Mouse (Mus musculus): ENCODE measurements around the gene Smpd3.
A peak's percentile ranks its signal among the peaks of the same experiment; 100 is the strongest.

The Smpd3 gene

DNA sequence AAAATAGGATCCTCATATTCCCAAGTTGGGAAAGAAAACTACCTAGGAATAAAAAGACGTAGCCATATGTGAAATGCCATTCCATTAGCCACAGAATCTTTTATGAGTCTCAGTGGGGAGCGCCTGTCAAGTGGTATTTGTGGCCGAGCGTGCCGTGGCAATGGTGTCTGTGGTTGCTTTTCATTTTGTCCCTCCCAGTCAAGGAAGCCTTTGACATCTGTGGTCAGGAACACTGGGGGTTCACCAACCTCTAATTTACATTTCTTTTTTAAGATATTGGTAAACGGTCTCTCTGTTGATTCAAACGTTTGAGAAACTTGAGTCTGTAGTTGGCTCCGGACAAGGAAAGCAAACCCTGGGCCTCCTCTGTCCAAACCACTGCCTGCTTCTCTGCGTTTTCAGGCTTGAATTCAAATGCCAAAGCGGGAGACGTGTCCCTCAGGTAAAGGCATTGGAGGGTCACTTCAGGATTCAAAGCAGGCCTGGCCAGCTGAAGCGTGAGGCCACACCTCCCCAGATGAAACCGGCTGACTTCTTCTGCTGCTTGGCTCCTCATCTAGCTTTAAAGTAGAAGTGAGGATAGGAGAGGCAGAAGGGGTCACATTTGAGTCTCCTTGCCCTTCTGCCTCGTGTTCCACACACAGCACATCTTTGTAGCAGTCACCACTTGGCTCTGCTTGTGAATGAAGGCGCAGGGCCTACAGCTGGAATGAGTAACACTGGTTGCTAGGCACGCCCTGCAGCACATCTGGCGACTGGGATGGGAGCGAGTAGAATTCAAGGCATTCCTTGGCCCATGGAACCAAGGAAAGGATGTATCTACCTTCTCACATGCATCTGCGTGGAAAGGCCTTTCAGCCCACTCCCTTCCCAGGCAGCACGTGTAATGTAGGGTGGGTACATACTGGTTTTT, 45.0 kb downstream of the Smpd3 start:
- DNase-seq (ENCODE audit: extremely low spot score): no peak

DNA sequence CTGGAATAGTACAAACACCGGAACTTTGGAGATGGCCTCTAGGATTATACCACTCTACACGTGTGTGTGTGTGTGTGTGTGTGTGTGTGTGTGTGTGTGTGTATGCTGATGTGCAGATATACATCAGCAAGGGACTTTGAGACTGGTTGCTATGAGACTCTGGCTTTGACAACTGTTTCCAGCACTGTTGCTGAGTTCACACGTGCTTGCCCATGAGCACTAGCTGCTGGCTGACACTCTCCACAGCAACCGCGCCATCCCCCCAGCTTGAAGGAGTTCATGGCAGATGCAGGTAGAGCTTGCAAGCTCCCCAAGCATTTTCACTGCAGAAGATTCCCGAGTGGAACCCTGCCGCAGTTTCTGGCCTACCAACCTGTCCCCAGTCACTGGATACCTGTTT, 48.3 kb downstream of the Smpd3 start:
- no peak for DNase-seq (ENCODE audit: extremely low spot score)

DNA sequence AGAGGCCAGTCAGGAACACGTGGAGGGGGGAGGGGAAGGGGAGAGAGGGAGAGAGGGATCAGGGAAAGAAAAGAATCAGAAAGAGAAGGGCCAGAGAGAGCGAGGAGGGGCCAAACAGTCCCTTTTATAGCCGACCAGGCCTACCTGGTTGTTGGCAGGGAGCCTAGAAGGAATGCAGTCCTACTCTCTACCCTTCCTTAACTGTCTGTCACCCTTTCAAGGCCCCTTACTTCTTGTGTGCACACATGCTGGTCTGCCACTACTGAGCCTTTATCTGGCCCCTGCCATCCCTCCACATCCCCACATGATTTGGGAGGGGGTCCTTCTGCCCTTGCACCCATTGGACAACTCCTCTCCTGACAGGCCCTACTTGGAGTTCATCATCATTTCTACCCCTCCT, 49.1 kb downstream of the Smpd3 start:
- DNase-seq (ENCODE audit: extremely low spot score): no peak

DNA sequence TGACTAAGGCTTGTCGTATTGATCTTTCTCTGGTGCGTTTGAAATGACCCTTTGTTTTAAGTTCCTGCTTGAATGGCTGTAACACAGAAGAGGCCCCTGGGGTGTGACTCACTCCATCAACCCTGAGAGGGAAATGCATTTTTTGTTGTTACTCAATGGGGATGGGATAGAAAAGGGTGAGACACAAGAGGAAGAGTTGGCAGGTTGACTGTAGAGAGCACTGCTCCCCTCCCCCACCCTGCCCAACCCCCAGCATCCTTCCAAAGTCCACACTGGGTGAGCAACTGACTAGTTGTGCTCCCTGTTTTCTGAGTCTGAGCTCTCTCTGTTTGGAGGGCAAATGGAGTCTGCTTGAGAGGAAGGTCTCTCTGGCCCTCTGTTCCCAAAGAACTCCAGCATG, 50.3 kb downstream of the Smpd3 start:
- DNase-seq (ENCODE audit: extremely low spot score): no peak

DNA sequence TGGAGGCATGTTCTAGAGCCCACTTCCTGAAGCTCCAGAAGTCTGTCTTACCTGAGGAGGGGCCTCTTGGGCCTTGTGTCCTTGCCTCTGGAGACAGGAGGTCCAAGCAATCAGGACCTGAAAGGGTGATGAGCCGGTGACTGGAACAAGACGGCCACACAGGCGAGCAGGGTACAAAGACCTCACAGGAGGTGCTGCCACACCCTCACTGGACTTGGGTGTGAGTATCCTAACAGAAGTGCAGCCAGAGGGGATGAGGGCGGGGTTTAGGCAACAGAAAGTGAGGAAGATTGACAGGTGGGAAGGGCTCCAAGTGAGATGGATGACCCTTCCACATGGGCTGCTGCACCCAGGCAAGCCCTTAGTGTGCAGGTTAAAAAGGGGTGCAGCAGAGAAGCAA, 56.9 kb downstream of the Smpd3 start:
- no peak for DNase-seq (ENCODE audit: extremely low spot score)

DNA sequence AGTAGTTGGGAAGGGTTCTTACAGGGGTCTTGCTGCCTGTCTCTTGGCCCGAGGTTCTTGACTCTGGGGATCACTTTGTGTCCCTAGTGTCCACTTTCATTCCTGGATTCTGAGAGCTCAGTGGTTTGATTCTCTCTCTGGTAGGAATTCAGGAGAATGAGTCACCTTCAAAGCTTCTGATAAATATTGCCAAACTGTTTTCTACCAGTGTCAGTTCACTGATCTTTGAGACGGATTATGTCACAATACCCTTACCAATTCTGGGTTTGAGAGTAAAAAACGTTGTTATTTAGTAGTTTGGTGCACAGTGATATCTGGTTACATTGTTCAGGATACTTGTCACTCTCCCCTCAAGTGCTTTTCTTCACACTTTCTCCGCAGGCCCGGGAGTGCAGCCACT, 57.6 kb downstream of the Smpd3 start:
- DNase-seq (ENCODE audit: extremely low spot score): no peak

DNA sequence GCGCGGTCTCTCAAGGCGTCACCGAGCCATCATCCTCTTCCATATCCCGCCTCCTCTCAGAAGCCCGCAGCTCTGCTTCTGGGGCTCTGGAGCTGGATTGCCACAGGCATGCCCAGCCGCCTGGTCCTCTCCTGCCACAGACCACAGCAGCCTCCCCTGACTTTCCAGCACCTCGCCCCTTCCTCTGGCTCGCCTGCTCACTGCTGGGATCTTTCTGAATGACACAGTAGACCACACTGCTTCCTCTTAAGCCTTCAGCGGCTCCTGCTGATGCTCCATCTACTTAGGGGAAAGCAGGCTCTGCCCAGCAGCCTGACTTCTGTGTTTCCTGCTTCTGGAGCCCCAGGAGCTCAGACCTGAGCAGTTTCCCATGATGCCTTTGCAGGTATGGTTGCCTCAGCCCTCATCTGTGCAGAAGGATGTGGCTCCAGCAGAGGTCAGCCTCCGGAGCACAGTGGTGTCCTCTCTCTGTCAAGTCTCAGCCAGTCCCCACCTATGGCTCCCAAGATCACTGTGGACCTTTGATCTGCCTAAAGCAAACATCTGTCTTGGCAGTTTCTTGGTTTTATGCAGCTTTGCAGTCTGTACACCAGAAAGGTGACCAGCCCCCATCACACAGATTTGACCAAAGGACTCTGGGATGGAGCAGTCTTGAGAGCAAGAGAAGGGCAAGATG, 59.3 kb downstream of the Smpd3 start:
- DNase-seq (ENCODE audit: extremely low spot score): no peak

DNA sequence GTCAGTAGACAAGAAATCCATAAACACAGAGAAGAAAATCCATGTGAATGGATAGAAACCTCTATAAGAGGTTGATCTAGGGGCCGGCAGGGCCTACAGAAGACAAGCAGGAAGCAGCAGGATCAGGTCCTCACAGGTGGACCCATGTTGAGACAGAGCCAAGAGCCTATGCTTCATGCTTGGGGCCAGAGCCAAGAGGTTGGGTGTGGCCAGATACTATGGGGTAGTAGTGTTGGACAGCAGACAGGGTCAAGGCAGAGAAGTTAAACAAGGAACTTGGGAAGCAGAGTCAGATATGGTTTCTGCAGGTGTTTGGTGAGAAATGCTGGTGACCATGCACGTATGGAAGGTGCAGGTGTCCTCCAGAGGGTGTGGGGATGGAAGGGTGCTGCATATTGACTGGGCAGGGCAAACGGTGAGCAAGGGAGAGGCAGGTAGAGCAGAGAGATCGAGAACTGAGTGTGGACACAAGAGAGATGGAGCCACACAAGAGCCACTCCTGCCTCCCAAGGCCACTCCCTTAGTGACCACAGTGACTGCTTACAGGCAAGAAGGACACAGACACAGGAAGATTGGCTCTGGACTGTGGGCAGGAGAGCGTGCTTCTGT, 61.0 kb downstream of the Smpd3 start:
- DNase-seq (ENCODE audit: extremely low spot score): no peak

DNA sequence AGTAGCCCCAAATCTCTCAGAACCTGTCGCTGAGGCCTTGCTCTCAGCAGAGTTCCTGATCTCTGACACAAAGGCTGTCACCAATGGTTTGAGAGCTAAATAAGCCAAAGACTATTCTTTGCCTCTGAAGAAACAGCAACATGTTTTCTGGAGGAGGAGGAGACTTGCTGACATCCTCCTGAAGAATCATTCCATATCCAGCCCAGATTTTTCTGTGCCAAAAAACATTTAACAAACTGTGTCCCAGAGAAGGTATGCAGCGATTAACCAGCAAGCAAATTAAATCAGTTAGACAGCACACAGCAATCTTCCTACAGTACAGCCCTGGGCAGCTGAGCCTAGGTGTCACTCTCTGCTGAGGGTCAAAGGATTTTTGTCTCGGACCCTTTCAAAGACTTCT, 64.3 kb downstream of the Smpd3 start:
- DNase-seq (ENCODE audit: extremely low spot score): no peak

DNA sequence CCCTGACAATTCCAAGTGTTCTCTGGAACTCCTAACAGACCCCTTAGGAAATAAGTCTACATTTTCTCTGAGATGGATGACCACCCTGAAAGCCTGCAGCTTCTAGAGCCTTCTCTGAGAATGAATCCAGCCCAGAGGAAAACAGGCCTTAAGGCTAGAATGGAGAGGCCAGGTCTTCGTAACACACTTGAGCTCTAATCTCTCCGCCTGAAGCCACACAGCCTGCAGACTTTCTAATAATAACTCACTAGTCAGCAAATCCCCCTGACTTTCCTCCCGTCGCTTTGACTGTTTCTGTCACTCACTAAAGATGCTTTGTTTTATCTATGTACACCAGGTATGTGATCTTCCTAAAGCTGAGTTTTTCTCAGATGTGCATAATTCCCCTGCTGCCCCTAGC, 66.4 kb downstream of the Smpd3 start:
- no peak for DNase-seq (ENCODE audit: extremely low spot score)

DNA sequence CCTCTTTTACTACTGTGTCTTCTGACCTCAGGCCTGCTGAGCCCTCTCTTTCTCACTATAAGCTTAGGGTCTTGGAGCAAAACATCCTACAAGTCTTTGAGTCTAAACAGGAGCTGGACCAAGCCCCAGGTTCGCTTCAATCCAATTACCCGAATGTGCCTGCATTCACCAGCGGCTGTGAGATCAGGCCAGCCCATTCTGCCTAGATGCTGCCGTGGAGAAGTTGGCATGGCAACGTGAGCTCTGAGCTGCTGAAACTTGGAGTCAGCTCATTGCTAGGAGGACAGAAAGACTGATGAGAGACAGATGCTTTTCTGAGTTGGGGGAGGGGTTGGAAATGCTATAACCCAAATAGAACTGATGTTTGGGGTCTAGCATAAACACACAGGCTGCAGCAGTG, 67.0 kb downstream of the Smpd3 start:
- DNase-seq (ENCODE audit: extremely low spot score): peak; percentile 42

DNA sequence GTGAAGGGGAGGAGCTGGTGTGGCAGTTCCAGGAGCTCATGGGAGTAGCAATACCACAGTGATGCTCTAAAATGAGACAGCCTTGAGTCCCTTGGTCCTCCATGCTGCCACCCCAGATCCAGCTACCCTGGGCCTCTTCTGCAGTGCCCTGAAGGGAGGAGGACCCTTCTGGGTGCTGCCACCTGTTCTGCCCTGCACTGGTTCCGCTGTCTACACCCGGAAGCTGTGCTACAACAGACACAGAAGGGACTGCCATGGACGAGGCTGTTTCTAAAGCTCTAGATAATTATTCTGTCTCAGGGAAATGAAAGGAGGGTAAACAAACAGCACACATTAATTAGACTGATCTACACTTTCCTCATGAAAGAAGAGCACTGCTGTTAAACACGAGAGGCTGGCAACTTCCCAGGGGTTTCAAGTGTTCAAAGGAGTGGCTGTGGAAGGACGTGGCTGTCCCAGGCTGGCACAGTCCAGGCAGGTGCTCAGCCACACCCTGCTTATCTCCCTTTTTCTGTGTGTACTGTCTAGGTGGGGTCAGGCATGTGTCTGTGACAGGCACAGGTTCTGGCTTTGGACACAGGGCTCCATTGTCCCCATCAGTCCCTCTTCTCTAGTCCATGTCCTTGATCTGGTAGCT, 69.0 kb downstream of the Smpd3 start:
- DNase-seq (ENCODE audit: extremely low spot score): no peak

DNA sequence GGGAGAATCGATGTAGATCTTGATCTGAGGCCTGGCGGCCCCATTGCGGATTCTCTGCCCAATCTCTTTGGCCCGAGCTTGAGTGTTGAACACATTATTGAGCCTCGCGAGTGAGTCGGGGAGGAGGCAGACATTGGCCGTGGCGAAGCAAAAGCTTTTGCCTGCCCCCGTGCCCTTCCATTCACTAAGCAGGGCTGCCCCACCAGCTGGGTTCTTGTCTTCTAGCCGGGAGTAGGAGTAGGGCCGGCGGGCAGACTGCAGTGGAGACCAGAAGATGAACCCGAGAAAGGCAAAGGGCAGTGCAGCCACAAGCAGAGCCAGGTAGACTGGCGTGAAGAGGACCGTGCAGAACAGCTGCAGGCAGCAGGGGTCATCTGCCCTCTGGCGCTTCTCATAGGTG, 72.4 kb downstream of the Smpd3 start:
- DNase-seq (ENCODE audit: extremely low spot score): no peak

DNA sequence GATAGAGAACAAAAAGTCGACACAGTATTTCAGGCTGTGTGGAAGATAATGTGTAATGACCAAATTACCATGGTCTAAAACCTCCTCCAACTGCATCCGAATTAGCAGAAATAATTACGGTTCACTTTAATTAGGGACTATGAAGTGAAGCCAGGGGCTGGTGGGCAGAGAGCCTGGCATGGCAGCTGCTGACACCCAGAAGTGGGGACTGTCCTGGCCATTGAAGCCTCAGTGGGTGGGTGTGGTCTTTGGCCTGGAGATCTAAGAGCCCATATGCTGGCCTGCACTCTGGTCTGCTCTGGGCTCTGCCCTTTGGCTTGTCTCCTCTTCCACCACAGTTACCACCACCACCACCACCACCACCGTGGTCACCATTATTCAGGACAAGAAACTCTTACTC, 73.9 kb downstream of the Smpd3 start:
- no peak for DNase-seq (ENCODE audit: extremely low spot score)

DNA sequence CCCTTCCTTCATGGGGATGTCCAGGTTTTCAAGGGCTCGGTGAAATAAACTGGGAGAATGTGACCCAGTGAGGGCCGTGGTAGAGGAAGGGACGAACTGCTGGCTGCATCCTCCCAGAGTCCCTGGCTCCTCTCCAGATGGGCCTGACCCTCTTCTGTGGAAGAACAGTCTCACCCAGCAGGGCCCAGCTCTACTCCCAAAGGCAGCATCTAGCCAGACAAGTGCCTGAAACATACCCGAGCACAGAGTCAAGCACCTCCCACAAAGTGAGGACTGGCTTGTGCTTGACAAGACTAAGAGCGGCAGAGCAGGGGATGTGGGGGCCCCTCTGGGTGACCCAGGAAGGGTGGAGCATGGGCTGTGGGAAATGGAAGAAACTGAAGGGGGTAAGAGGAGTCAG, 75.4 kb downstream of the Smpd3 start:
- no peak for DNase-seq (ENCODE audit: extremely low spot score)

DNA sequence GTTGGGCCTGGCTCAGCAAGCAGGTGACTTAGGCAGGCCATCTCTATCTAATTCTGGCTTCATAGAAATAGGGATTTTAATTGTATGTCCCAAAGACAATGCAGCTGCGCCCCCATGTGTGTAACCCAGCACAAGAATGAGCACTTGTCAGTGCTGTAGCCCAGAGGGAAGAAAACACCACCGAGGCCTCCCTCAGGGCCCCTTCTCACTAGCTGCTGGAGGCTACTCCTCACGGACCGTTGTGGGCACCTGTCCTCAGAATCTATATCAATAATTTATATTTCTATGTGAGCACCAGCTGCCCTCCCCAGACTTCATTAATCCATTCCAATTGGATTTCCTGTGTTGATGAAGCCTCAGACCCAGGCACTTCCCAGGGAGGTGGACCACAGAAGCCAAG, 76.9 kb downstream of the Smpd3 start:
- DNase-seq (ENCODE audit: extremely low spot score): no peak

DNA sequence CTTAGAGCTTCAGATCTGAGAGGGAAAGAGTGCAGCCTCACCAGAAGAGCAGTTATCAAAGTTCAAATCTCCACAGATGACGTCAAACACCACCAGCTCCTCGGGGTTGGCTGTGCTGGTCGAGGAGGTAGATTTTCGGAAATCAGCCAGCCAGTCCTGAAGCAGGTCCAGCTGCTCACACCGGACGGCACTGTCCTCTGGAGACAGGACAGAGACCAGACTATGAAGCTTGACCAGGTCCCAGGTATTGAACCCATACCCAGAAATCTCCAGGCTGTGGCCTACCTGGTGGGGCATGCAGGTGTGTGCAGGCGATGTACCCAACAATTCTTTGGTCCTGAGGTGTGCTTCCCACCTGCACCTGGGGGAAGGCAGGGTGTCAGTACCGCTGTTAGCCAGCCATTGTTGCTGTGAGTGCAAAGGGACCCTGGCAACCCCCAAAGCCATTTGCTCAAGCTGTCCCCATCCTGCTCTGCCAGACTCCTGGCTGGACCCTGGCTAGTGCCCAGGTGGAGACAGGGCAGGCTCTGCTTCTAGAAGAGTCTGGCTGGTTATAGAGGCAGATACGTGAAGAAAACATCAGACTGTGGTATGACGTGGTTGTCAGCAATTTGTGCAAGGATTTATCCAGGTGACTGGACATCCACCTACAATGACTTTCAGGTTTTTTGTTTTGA, 78.1 kb downstream of the Smpd3 start:
- DNase-seq (ENCODE audit: extremely low spot score): no peak

DNA sequence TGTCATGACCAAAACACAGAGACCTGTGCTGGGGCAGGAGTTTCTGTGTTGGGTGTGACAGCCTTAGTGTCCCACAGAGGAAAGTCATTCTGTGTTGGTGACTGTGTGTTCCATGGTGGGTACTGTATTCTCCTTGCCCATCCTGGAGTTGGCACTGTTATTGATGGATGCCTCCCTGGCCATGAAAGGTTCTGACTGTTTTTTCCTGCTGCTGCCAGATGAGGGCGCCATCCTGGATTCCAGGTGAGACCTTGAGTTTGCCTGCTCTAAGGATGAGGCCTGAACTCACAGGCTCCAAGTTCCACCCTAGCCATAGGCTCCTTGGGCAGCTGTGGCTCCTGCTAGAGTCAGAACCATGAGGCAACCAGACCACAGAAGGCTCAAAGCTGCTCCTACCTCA, 79.6 kb downstream of the Smpd3 start:
- DNase-seq (ENCODE audit: extremely low spot score): no peak

DNA sequence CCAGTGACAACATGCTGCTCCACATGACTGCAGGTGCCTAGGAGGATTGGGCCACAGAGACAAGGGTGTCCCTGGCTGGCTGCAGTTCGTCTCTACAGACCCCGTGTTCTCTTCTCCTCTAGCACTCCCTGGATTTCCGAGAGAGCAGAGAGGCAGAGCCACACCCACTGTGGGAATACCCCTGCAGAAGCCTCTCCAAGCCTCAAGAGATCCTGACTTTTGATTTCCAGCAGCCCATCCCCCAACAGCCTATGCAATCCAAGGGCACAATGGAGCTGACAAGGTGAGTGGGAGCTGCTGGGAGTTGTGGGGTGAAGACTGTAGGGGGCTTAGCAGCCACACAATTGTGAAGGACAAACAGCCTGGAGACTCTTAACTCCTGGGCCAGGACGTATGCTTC, 87.6 kb downstream of the Smpd3 start:
- DNase-seq (ENCODE audit: extremely low spot score): no peak

DNA sequence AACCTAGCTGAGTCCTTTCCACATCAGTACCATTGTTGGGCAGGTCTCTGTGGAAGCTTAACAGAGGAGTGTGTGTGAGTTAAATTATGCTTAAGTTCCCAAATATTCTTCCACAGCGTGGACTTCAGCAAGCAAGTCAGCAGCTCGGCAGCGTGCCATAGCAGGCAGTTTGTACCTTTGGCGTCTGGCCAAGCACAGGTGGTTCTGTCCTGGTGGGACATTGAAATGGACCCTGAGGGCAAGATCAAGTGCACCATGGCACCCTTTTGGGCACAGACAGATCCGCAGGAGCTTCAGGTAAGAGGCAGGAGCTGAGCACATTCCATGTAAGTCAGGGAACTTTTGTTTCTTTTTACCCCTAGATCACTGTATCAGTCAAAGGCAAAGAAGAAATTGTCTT, 100.7 kb downstream of the Smpd3 start:
- DNase-seq (ENCODE audit: extremely low spot score): no peak

DNA sequence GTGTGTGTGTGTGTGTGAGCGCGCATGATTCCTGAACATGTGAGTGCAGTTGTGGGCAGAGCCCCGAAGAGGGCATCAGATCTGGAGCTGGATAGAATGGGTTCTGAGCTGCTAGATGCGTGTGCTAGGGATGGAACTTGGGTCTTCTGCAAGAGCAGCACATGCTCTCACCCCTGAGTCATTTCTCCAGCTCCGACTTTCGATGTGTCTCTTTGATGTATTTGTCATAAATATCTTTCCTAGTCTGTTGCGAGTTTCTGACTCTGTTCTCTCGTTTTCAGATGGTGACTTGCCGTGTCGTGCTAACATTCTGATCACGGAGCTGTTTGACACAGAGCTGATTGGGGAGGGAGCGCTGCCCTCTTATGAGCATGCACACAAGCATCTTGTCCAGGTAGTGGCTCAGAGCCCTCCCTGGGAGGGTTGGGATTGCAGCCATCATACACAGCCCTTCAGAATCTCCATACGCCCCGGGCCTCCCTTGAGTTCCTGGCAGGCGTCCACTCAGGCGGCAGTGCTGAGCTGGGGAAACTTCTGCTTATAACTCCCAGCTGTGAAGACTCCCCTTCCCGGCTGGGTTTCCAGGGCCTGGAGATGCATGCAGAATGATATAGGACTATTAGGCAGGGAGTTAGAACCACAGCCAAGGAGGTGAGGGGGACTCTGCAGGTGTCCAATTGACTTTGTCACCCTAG, 103.1 kb downstream of the Smpd3 start:
- DNase-seq (ENCODE audit: extremely low spot score): no peak

Measured in embryo, embryonic 9.5 days (tissue).